18 mouse cellular contexts compared by ENCODE assay signal in genomic region chr15:42372704-42373286, GRCm38 (mm10).
DNase-seq lines count a peak whose midpoint lies in the region; ATAC-seq and TF ChIP-seq lines count a peak whose summit lies in the region.
"Had no signal": no experiment of that assay in that cellular context is flagged by ENCODE, and none has a peak within 500 bp of the region (broad histone marks: within the 10 kb centered on the region; RNA-seq: fewer than 3 reads in every experiment).

No protein-coding gene starts in this region.

- H3K4me3 ChIP-seq in liver, adult 2 months (ENCODE audit: insufficient read depth, low read depth, low read length): no peak overlapping the region
- H3K4me3 ChIP-seq in liver, embryonic 12.5 days: no peak overlapping the region
- no peak overlapping the region for H3K4me3 ChIP-seq in embryonic facial prominence, embryonic 10.5 days
- H3K4me3 ChIP-seq in kidney, embryonic 15.5 days (replicated peaks): no peak overlapping the region
- H3K4me3 ChIP-seq: forebrain, embryonic 13.5 days; hindbrain, embryonic 15.5 days; megakaryocyte, embryonic 14.5 days had no signal

- no peak for ATAC-seq in liver, embryonic 12.5 days
- ATAC-seq in kidney, embryonic 15.5 days (replicated peaks; ENCODE audit: low FRiP score): peak; percentile 91
- no peak for ATAC-seq in megakaryocyte, adult 5-6 weeks (ENCODE audit: poor library complexity, severe bottlenecking)
- ATAC-seq: forebrain, embryonic 13.5 days had no signal

- H3K27ac ChIP-seq in liver, adult 2 months (replicated peaks; ENCODE audit: insufficient read depth, low read depth, low read length): no peak overlapping the region
- no peak overlapping the region for H3K27ac ChIP-seq in liver, embryonic 12.5 days
- no peak overlapping the region for H3K27ac ChIP-seq in embryonic facial prominence, embryonic 10.5 days (replicated peaks)
- H3K27ac ChIP-seq in kidney, embryonic 15.5 days: 0 out of 2 replicates have a peak overlapping the region, but pooled peaks have one; percentile 7
- H3K27ac ChIP-seq: forebrain, embryonic 13.5 days; hindbrain, embryonic 15.5 days had no signal

- H3K27me3 ChIP-seq in liver, adult 2 months (ENCODE audit: control insufficient read depth, insufficient read depth, low read length): no peaks in the 10 kb centered on the region
- no peaks in the 10 kb centered on the region for H3K27me3 ChIP-seq in liver, embryonic 12.5 days (replicated peaks)
- no peaks in the 10 kb centered on the region; the same call in 1 of the 2 replicates for H3K27me3 ChIP-seq in embryonic facial prominence, embryonic 10.5 days (replicated peaks; ENCODE audit: low read depth, poor library complexity, severe bottlenecking)
- no peaks in the 10 kb centered on the region for H3K27me3 ChIP-seq in kidney, embryonic 15.5 days
- H3K27me3 ChIP-seq: forebrain, embryonic 13.5 days; hindbrain, embryonic 15.5 days; megakaryocyte, embryonic 14.5 days had no signal

- TF ChIP-seq POLR2A in liver, adult 2 months (IDR thresholded peaks at IDR 0.05; ENCODE audit: extremely low read depth, insufficient read depth, low read length): no peak

- H3K79me2 ChIP-seq in liver, adult 2 months (ENCODE audit: control insufficient read depth, insufficient read depth, low read length): no peaks in the 10 kb centered on the region

- peak; percentile 5 for DNase-seq in liver, adult 2 months (ENCODE audit: extremely low read depth, low read depth, low spot score)
- peak; percentile 43 for DNase-seq in embryonic facial prominence, embryonic 10.5 days (ENCODE audit: low spot score)
- peak; percentile 69 for DNase-seq in yolk sac, embryonic 10.5 days (ENCODE audit: low spot score)
- DNase-seq in Muller cell, postnatal 12 days (ENCODE audit: inconsistent ontology term): no peak
- DNase-seq: adrenal gland, postnatal 25 days; cerebellum, adult 2 months; gastrocnemius, postnatal 25 days; heart, postnatal 10 days; lung, embryonic 14.5 days; retina, postnatal 1 day; thymus, adult 18-20 months had no signal

- no peak for TF ChIP-seq CTCF in liver, adult 2 months (IDR thresholded peaks at IDR 0.05; ENCODE audit: low read depth, low read length)

- no peaks in the 10 kb centered on the region for H3K9me3 ChIP-seq in liver, embryonic 12.5 days (replicated peaks)
- H3K9me3 ChIP-seq in embryonic facial prominence, embryonic 10.5 days: no peaks in the 10 kb centered on the region
- no peaks in the 10 kb centered on the region for H3K9me3 ChIP-seq in kidney, embryonic 15.5 days (replicated peaks)
- H3K9me3 ChIP-seq: forebrain, embryonic 13.5 days; hindbrain, embryonic 15.5 days; megakaryocyte, embryonic 14.5 days had no signal

- no peak overlapping the region for H3K9ac ChIP-seq in liver, adult 2 months (ENCODE audit: low read depth, low read length)
- no peak overlapping the region for H3K9ac ChIP-seq in liver, embryonic 12.5 days
- H3K9ac ChIP-seq in kidney, embryonic 15.5 days: no peak overlapping the region
- H3K9ac ChIP-seq: forebrain, embryonic 13.5 days; hindbrain, embryonic 15.5 days; lung, embryonic 14.5 days had no signal

- WGBS in liver, adult 2 months: 78% methylated on average over 2 of the region's 2 CpGs
- WGBS in liver, embryonic 12.5 days (ENCODE audit: insufficient replicate concordance): 76% methylated on average over 2 of the region's 2 CpGs
- 77% methylated on average over 2 of the region's 2 CpGs for WGBS in embryonic facial prominence, embryonic 10.5 days
- WGBS in kidney, embryonic 15.5 days: 77% methylated on average over 2 of the region's 2 CpGs

- no peak overlapping the region for H3K4me2 ChIP-seq in liver, embryonic 12.5 days
- H3K4me2 ChIP-seq in kidney, embryonic 15.5 days: no peak overlapping the region
- H3K4me2 ChIP-seq: forebrain, embryonic 13.5 days; hindbrain, embryonic 15.5 days; liver, embryonic 11.5 days; lung, embryonic 14.5 days had no signal

- H3K4me1 ChIP-seq in liver, adult 2 months (ENCODE audit: control insufficient read depth, insufficient read depth, low read length): no peaks in the 10 kb centered on the region
- H3K4me1 ChIP-seq in liver, embryonic 12.5 days: no peaks in the 10 kb centered on the region
- H3K4me1 ChIP-seq in embryonic facial prominence, embryonic 10.5 days: peaks cover 12% of the 10 kb centered on the region; the same call in 1 of the 2 replicates
- peaks cover 7% of the 10 kb centered on the region; the same call in 1 of the 2 replicates for H3K4me1 ChIP-seq in kidney, embryonic 15.5 days
- H3K4me1 ChIP-seq: forebrain, embryonic 13.5 days; hindbrain, embryonic 15.5 days had no signal

- no peaks in the 10 kb centered on the region for H3K36me3 ChIP-seq in liver, adult 2 months (ENCODE audit: control insufficient read depth, insufficient read depth, low read length)
- no peaks in the 10 kb centered on the region for H3K36me3 ChIP-seq in liver, embryonic 12.5 days
- no peaks in the 10 kb centered on the region for H3K36me3 ChIP-seq in embryonic facial prominence, embryonic 10.5 days (replicated peaks)
- no peaks in the 10 kb centered on the region for H3K36me3 ChIP-seq in kidney, embryonic 15.5 days
- H3K36me3 ChIP-seq: hindbrain, embryonic 15.5 days had no signal
